In the genomic region with DNA sequence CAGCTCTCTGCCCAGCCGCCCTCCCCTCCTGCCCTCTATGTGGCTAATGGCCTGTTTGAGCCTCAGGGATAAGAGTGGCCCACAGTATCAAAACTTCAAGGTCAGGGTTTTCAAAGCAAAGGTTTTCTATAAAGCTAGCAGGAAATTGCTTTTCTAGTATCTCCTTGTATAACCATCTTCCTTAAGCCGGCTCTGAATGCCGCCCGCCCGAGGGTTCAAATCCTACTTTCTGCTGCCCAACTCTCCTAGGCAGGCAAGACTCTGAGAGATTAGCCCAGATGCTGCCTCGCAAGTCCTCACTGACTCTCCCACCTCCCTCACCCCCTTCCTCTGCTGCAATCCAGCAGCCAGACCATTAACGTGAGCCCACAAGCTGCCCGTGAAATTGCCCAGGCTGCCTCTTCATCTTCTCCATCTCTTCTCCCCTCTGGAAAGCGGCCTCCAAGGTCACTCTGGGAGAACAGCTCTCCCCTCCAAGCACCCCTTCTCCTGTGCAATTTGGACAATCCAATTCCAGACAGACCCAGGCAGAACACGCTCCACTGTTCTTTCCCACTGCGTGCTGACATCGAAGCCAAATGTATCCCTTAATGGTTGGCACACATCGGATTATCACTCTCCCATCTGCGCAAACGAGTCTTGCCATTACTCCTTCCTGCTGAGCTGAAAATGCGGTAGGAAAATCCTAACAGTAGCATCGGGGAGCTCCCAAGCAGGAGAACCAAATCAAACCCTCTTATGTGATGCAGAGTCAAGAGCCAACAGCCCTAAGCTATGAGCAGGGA, we compare ENCODE assay signal across 17 mouse cellular contexts. TPM values are rescaled to one million over a fixed set of nuclear protein-coding genes. Genes with fewer than 3 reads are reported as not detected.
A peak's percentile ranks its signal among the peaks of the same experiment; 100 is the strongest.
DNase-seq lines count a peak whose midpoint lies in the region; ATAC-seq and TF ChIP-seq lines count a peak whose summit lies in the region.
"Had no signal": no experiment of that assay in that cellular context is flagged by ENCODE, and none has a peak within 500 bp of the region (broad histone marks: within the 10 kb centered on the region; RNA-seq: fewer than 3 reads in every experiment).

No protein-coding gene starts in this region.

- no peak for DNase-seq in hindbrain, embryonic 10.5 days (ENCODE audit: low spot score)
- no peak for DNase-seq in neural tube, embryonic 11.5 days (ENCODE audit: low spot score)
- DNase-seq in neural tube, embryonic 10.5 days (ENCODE audit: extremely low spot score, low spot score): no peak
- peak; percentile 66 for DNase-seq in hindbrain, postnatal 0 days (ENCODE audit: low spot score)
- DNase-seq in liver, postnatal 0 days: no peak
- DNase-seq in testis, postnatal 10 days (ENCODE audit: low spot score): no peak
- DNase-seq: gastrocnemius, postnatal 10 days; heart, postnatal 36 days; kidney, postnatal 10 days; lung, embryonic 14.5 days; right cerebral cortex, adult 18-20 months had no signal

- TF ChIP-seq CTCF in hindbrain, postnatal 0 days (IDR thresholded peaks at IDR 0.05; ENCODE audit: low read depth): no peak
- no peak for TF ChIP-seq CTCF in liver, postnatal 0 days (IDR thresholded peaks at IDR 0.05; ENCODE audit: low read depth)

- H3K27me3 ChIP-seq in hindbrain, embryonic 12.5 days: no peaks in the 10 kb centered on the region
- no peaks in the 10 kb centered on the region for H3K27me3 ChIP-seq in hindbrain, embryonic 10.5 days (ENCODE audit: insufficient read depth, poor library complexity, severe bottlenecking)
- no peaks in the 10 kb centered on the region for H3K27me3 ChIP-seq in neural tube, embryonic 11.5 days (ENCODE audit: control insufficient read depth, insufficient read depth, low read length)
- no peaks in the 10 kb centered on the region for H3K27me3 ChIP-seq in hindbrain, postnatal 0 days (ENCODE audit: insufficient read depth, low read length)
- no peaks in the 10 kb centered on the region for H3K27me3 ChIP-seq in neural tube, embryonic 15.5 days (replicated peaks)
- H3K27me3 ChIP-seq in liver, postnatal 0 days (ENCODE audit: insufficient read depth, low read length): no peaks in the 10 kb centered on the region
- H3K27me3 ChIP-seq: embryonic facial prominence, embryonic 15.5 days; limb, embryonic 15.5 days had no signal

- TF ChIP-seq EP300 in liver, postnatal 0 days (IDR thresholded peaks at IDR 0.05; ENCODE audit: low read depth): no peak

- no peaks in the 10 kb centered on the region for H3K9me3 ChIP-seq in hindbrain, embryonic 12.5 days (replicated peaks)
- peaks cover 12% of the 10 kb centered on the region; the same call in 1 of the 2 replicates for H3K9me3 ChIP-seq in hindbrain, embryonic 10.5 days
- H3K9me3 ChIP-seq in neural tube, embryonic 11.5 days (ENCODE audit: control insufficient read depth, low read length): no peaks in the 10 kb centered on the region
- H3K9me3 ChIP-seq in hindbrain, postnatal 0 days (ENCODE audit: low read length): no peaks in the 10 kb centered on the region
- H3K9me3 ChIP-seq in neural tube, embryonic 15.5 days (replicated peaks): no peaks in the 10 kb centered on the region
- H3K9me3 ChIP-seq in liver, postnatal 0 days (ENCODE audit: low read length): peaks cover 3% of the 10 kb centered on the region; the same call in 1 of the 2 replicates
- H3K9me3 ChIP-seq: limb, embryonic 15.5 days had no signal

- WGBS in hindbrain, embryonic 12.5 days: 66% methylated on average over 17 of the region's 17 CpGs
- 70% methylated on average over 17 of the region's 17 CpGs for WGBS in hindbrain, embryonic 10.5 days
- WGBS in neural tube, embryonic 11.5 days: 64% methylated on average over 17 of the region's 17 CpGs
- WGBS in hindbrain, postnatal 0 days: 48% methylated on average over 17 of the region's 17 CpGs
- WGBS in neural tube, embryonic 15.5 days: 44% methylated on average over 17 of the region's 17 CpGs
- WGBS in liver, postnatal 0 days (ENCODE audit: insufficient replicate concordance): 80% methylated on average over 17 of the region's 17 CpGs

- 0 out of 2 replicates have a peak, but pooled peaks cover 6% of the 10 kb centered on the region for H3K36me3 ChIP-seq in hindbrain, embryonic 12.5 days
- peaks cover 24% of the 10 kb centered on the region for H3K36me3 ChIP-seq in hindbrain, embryonic 10.5 days
- no peaks in the 10 kb centered on the region for H3K36me3 ChIP-seq in neural tube, embryonic 11.5 days (ENCODE audit: control insufficient read depth, insufficient read depth, low read length)
- H3K36me3 ChIP-seq in hindbrain, postnatal 0 days (ENCODE audit: insufficient read depth, low read length): no peaks in the 10 kb centered on the region
- no peaks in the 10 kb centered on the region; the same call in 1 of the 2 replicates for H3K36me3 ChIP-seq in neural tube, embryonic 15.5 days
- H3K36me3 ChIP-seq in liver, postnatal 0 days (replicated peaks; ENCODE audit: insufficient read depth, low read length): no peaks in the 10 kb centered on the region
- H3K36me3 ChIP-seq: limb, embryonic 15.5 days had no signal

- peaks cover 56% of the 10 kb centered on the region for H3K4me1 ChIP-seq in hindbrain, embryonic 12.5 days
- H3K4me1 ChIP-seq in hindbrain, embryonic 10.5 days (replicated peaks): peaks cover 67% of the 10 kb centered on the region
- peaks cover 39% of the 10 kb centered on the region for H3K4me1 ChIP-seq in neural tube, embryonic 11.5 days (ENCODE audit: control insufficient read depth, insufficient read depth, low read length)
- H3K4me1 ChIP-seq in hindbrain, postnatal 0 days (ENCODE audit: insufficient read depth, low read length): peaks cover 18% of the 10 kb centered on the region
- peaks cover 60% of the 10 kb centered on the region for H3K4me1 ChIP-seq in neural tube, embryonic 15.5 days
- H3K4me1 ChIP-seq in liver, postnatal 0 days (ENCODE audit: insufficient read depth): peaks cover 8% of the 10 kb centered on the region

- H3K27ac ChIP-seq in hindbrain, embryonic 12.5 days: peak overlapping the region; percentile 52; the same call in 1 of the 2 replicates
- H3K27ac ChIP-seq in hindbrain, embryonic 10.5 days: no peak overlapping the region
- no peak overlapping the region for H3K27ac ChIP-seq in neural tube, embryonic 11.5 days (ENCODE audit: low read depth, low read length)
- H3K27ac ChIP-seq in hindbrain, postnatal 0 days: peak overlapping the region; percentile 59
- H3K27ac ChIP-seq in neural tube, embryonic 15.5 days (replicated peaks): peak overlapping the region; percentile 75
- H3K27ac ChIP-seq in liver, postnatal 0 days (ENCODE audit: low read depth): no peak overlapping the region
- H3K27ac ChIP-seq: embryonic facial prominence, embryonic 15.5 days; left cerebral cortex, adult 2 months; limb, embryonic 15.5 days had no signal

- no peak overlapping the region for H3K4me2 ChIP-seq in hindbrain, embryonic 12.5 days (replicated peaks)
- H3K4me2 ChIP-seq in neural tube, embryonic 11.5 days (ENCODE audit: low read depth): no peak overlapping the region
- no peak overlapping the region for H3K4me2 ChIP-seq in hindbrain, postnatal 0 days (ENCODE audit: low read depth, low read length)
- peak overlapping the region; percentile 5; the same call in 1 of the 2 replicates for H3K4me2 ChIP-seq in neural tube, embryonic 15.5 days
- no peak overlapping the region for H3K4me2 ChIP-seq in liver, postnatal 0 days (ENCODE audit: low read depth, low read length)
- H3K4me2 ChIP-seq: embryonic facial prominence, embryonic 15.5 days; limb, embryonic 15.5 days; lung, embryonic 14.5 days had no signal

- H3K4me3 ChIP-seq in hindbrain, embryonic 12.5 days: no peak overlapping the region
- H3K4me3 ChIP-seq in hindbrain, embryonic 10.5 days: no peak overlapping the region
- no peak overlapping the region for H3K4me3 ChIP-seq in neural tube, embryonic 11.5 days (ENCODE audit: low read depth, low read length)
- H3K4me3 ChIP-seq in hindbrain, postnatal 0 days (ENCODE audit: low read length): no peak overlapping the region
- no peak overlapping the region for H3K4me3 ChIP-seq in neural tube, embryonic 15.5 days (replicated peaks)
- H3K4me3 ChIP-seq in liver, postnatal 0 days (ENCODE audit: low read depth, low read length): no peak overlapping the region
- H3K4me3 ChIP-seq: embryonic facial prominence, embryonic 15.5 days; left cerebral cortex, adult 2 months; limb, embryonic 15.5 days had no signal

- no peak for ATAC-seq in hindbrain, embryonic 12.5 days (ENCODE audit: low FRiP score)
- no peak for ATAC-seq in neural tube, embryonic 11.5 days (ENCODE audit: insufficient read depth, low FRiP score, low TSS enrichment)
- ATAC-seq in hindbrain, postnatal 0 days: peak; percentile 36; the same call in 1 of the 2 replicates
- ATAC-seq in neural tube, embryonic 15.5 days (ENCODE audit: low FRiP score): peak; percentile 36; the same call in 1 of the 2 replicates
- no peak for ATAC-seq in liver, postnatal 0 days
- ATAC-seq: intestine, postnatal 0 days had no signal

- no peak overlapping the region; the same call in 1 of the 2 replicates for H3K9ac ChIP-seq in hindbrain, embryonic 12.5 days
- peak overlapping the region; percentile 3; the same call in 1 of the 2 replicates for H3K9ac ChIP-seq in neural tube, embryonic 11.5 days (ENCODE audit: low read length)
- H3K9ac ChIP-seq in hindbrain, postnatal 0 days (replicated peaks; ENCODE audit: low read length): no peak overlapping the region
- H3K9ac ChIP-seq in neural tube, embryonic 15.5 days (replicated peaks): no peak overlapping the region
- H3K9ac ChIP-seq in liver, postnatal 0 days (replicated peaks): no peak overlapping the region
- H3K9ac ChIP-seq: embryonic facial prominence, embryonic 15.5 days; limb, embryonic 15.5 days; lung, embryonic 14.5 days had no signal

RNA-seq across cellular contexts. Expression of gene Vav2, which starts 30.0 kb away (rescaled TPM):
- 23.0 and 23.6 TPM in 2 replicates for polyA plus RNA-seq in hindbrain, embryonic 12.5 days (2016; fragmentation: Nextera tagmentation; extraction: Ambion mirVana)
- polyA plus RNA-seq in hindbrain, embryonic 10.5 days (2016; fragmentation: Nextera tagmentation; extraction: Ambion mirVana): 13.6 and 16.9 TPM in 2 replicates
- 15.0 and 17.3 TPM in 2 replicates for polyA plus RNA-seq in neural tube, embryonic 11.5 days (2014; fragmentation: Nextera tagmentation; extraction: Ambion mirVana)
- total RNA-seq in hindbrain, postnatal 0 days (2014; rRNA removed): 38.4 and 44.9 TPM in 2 replicates
- 8.2 TPM in 2 replicates for polyA plus RNA-seq in hindbrain, postnatal 0 days (2015; fragmentation: Nextera tagmentation; extraction: Ambion mirVana)
- 12.4 and 15.5 TPM in 2 replicates for polyA plus RNA-seq in neural tube, embryonic 15.5 days (2015; fragmentation: Nextera tagmentation; extraction: Ambion mirVana)
- polyA plus RNA-seq in liver, postnatal 0 days (2015; fragmentation: Nextera tagmentation; extraction: Ambion mirVana): 5.4 and 6.3 TPM in 2 replicates

RNA-seq across cellular contexts. Expression of gene Brd3os, which starts 45.3 kb away (rescaled TPM):
- 18.9 and 19.3 TPM in 2 replicates for polyA plus RNA-seq in hindbrain, embryonic 12.5 days (2016; fragmentation: Nextera tagmentation; extraction: Ambion mirVana)
- polyA plus RNA-seq in hindbrain, embryonic 10.5 days (2016; fragmentation: Nextera tagmentation; extraction: Ambion mirVana): 9.9 and 16.5 TPM in 2 replicates
- 15.8 and 16.2 TPM in 2 replicates for polyA plus RNA-seq in neural tube, embryonic 11.5 days (2014; fragmentation: Nextera tagmentation; extraction: Ambion mirVana)
- 29.9 and 30.9 TPM in 2 replicates for total RNA-seq in hindbrain, postnatal 0 days (2014; rRNA removed)
- 34.1 and 39.7 TPM in 2 replicates for polyA plus RNA-seq in hindbrain, postnatal 0 days (2015; fragmentation: Nextera tagmentation; extraction: Ambion mirVana)
- polyA plus RNA-seq in neural tube, embryonic 15.5 days (2015; fragmentation: Nextera tagmentation; extraction: Ambion mirVana): 40.4 and 45.0 TPM in 2 replicates
- polyA plus RNA-seq in liver, postnatal 0 days (2015; fragmentation: Nextera tagmentation; extraction: Ambion mirVana): 0.25 and 0.35 TPM in 2 replicates

Comparison
In these comparisons a context has a peak if more than half of its experiments do, and no peak if none do; other contexts are left out.
1. ATAC-seq: peak in hindbrain, postnatal 0 days (single experiment) and neural tube, embryonic 15.5 days (single experiment); none in hindbrain, embryonic 12.5 days (single experiment), neural tube, embryonic 11.5 days (single experiment) and liver, postnatal 0 days (single experiment).
2. H3K27ac ChIP-seq: peak in hindbrain, embryonic 12.5 days (single experiment), hindbrain, postnatal 0 days (single experiment) and neural tube, embryonic 15.5 days (single experiment); none in hindbrain, embryonic 10.5 days (single experiment), neural tube, embryonic 11.5 days (single experiment) and liver, postnatal 0 days (single experiment).